In genomic region chr11:44897140-44897665, GRCm38 (mm10) we compare ENCODE assay signal across 13 mouse cellular contexts.
DNase-seq lines count a peak whose midpoint lies in the region; ATAC-seq lines count a peak whose summit lies in the region.
"Had no signal": no experiment of that assay in that cellular context is flagged by ENCODE, and none has a peak within 500 bp of the region (broad histone marks: within the 10 kb centered on the region; RNA-seq: fewer than 3 reads in every experiment).

No protein-coding gene starts in this region.

- 77% methylated on average over 10 of the region's 10 CpGs for WGBS in midbrain, embryonic 10.5 days
- 77% methylated on average over 10 of the region's 10 CpGs for WGBS in midbrain, embryonic 11.5 days

- H3K4me3 ChIP-seq in midbrain, embryonic 10.5 days = no peak overlapping the region
- no peak overlapping the region for H3K4me3 ChIP-seq in midbrain, embryonic 11.5 days (ENCODE audit: low read depth, low read length)
- H3K4me3 ChIP-seq: embryonic facial prominence, embryonic 12.5 days; limb, embryonic 12.5 days; midbrain, embryonic 12.5 days had no signal

- H3K27me3 ChIP-seq in midbrain, embryonic 10.5 days (ENCODE audit: low read depth, poor library complexity, severe bottlenecking) = no peaks in the 10 kb centered on the region; the same call in 1 of the 2 replicates
- no peaks in the 10 kb centered on the region for H3K27me3 ChIP-seq in midbrain, embryonic 11.5 days (ENCODE audit: control insufficient read depth, insufficient read depth, low read length)
- H3K27me3 ChIP-seq: embryonic facial prominence, embryonic 12.5 days; limb, embryonic 12.5 days had no signal

- no peak for DNase-seq in midbrain, embryonic 10.5 days (ENCODE audit: low spot score)
- DNase-seq in midbrain, embryonic 11.5 days (ENCODE audit: low spot score, missing footprints) = no peak
- DNase-seq in heart, adult 8-10 months (ENCODE audit: low spot score) = peak; percentile 73
- DNase-seq in heart, postnatal 10 days = peak; percentile 73 to 75
- DNase-seq in thymus, postnatal 36 days = no peak
- DNase-seq: spleen, adult 18-20 months had no signal

- ATAC-seq in midbrain, embryonic 11.5 days (ENCODE audit: low FRiP score) = no peak
- peak; percentile 51 for ATAC-seq in megakaryocyte progenitor cell, adult 5-6 weeks (replicated peaks; ENCODE audit: poor library complexity)
- ATAC-seq in frontal cortex, adult (ENCODE audit: low TSS enrichment) = no peak
- ATAC-seq: forebrain, embryonic 16.5 days had no signal

- no peaks in the 10 kb centered on the region for H3K9me3 ChIP-seq in midbrain, embryonic 10.5 days (replicated peaks)
- no peaks in the 10 kb centered on the region for H3K9me3 ChIP-seq in midbrain, embryonic 11.5 days (ENCODE audit: control insufficient read depth, low read length)
- H3K9me3 ChIP-seq: embryonic facial prominence, embryonic 12.5 days; limb, embryonic 12.5 days; midbrain, embryonic 12.5 days had no signal

- peaks cover 58% of the 10 kb centered on the region for H3K4me1 ChIP-seq in midbrain, embryonic 10.5 days
- H3K4me1 ChIP-seq in midbrain, embryonic 11.5 days (ENCODE audit: control insufficient read depth, insufficient read depth, low read length) = peaks cover 30% of the 10 kb centered on the region

- H3K9ac ChIP-seq in midbrain, embryonic 11.5 days (ENCODE audit: low read length) = no peak overlapping the region
- H3K9ac ChIP-seq: embryonic facial prominence, embryonic 12.5 days; hindbrain, embryonic 14.5 days; limb, embryonic 12.5 days; midbrain, embryonic 12.5 days had no signal

- no peaks in the 10 kb centered on the region for H3K36me3 ChIP-seq in midbrain, embryonic 10.5 days
- no peaks in the 10 kb centered on the region for H3K36me3 ChIP-seq in midbrain, embryonic 11.5 days (ENCODE audit: control insufficient read depth, insufficient read depth, low read length)
- H3K36me3 ChIP-seq: embryonic facial prominence, embryonic 12.5 days; midbrain, embryonic 12.5 days had no signal

- intact Hi-C loops in heart, postnatal 10 days (cut with DNase I) = loop anchor here (5.0 kb wide), 1 partner anchor 285 kb away; no protein-coding TSS in a partner anchor

- peak overlapping the region; percentile 43; the same call in 1 of the 2 replicates for H3K27ac ChIP-seq in midbrain, embryonic 10.5 days (replicated peaks)
- H3K27ac ChIP-seq in midbrain, embryonic 11.5 days (ENCODE audit: low read depth, low read length) = no peak overlapping the region; the same call in 1 of the 2 replicates
- H3K27ac ChIP-seq: embryonic facial prominence, embryonic 12.5 days; hindbrain, embryonic 14.5 days; limb, embryonic 12.5 days; midbrain, embryonic 12.5 days had no signal

- H3K4me2 ChIP-seq in midbrain, embryonic 11.5 days = no peak overlapping the region
- H3K4me2 ChIP-seq: embryonic facial prominence, embryonic 12.5 days; hindbrain, embryonic 14.5 days; limb, embryonic 12.5 days; midbrain, embryonic 12.5 days had no signal

Comparison
In these comparisons a context has a peak if more than half of its experiments do, and no peak if none do; other contexts are left out.
1. DNase-seq: peak in heart, adult 8-10 months (single experiment) and heart, postnatal 10 days (2 of 2); none in midbrain, embryonic 10.5 days (single experiment), midbrain, embryonic 11.5 days (single experiment) and thymus, postnatal 36 days (0 of 2).